8 mouse cellular contexts compared by ENCODE assay signal in the genomic region with DNA sequence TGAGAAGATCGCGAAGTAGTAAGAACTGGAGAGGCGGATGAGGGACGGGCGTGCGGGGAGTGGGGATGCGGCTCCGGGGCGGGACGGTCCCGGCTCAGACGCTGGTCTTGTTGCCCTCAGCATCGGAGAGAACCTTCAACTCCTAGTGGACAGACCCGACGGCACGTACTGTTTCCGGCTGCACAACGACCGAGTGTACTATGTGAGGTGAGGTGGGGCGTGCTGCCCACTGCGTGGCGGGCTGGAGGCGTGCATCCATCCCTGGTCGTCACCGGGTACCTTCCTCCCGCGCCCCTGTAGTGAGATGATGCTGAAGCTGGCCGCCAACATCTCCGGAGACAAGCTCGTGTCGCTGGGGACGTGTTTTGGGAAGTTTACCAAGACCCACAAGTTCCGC. TPM values are rescaled to one million over a fixed set of nuclear protein-coding genes. Genes with fewer than 3 reads are reported as not detected.
DNase-seq lines count a peak whose midpoint lies in the region; ATAC-seq and TF ChIP-seq lines count a peak whose summit lies in the region.

No protein-coding gene starts in this region.

- H3K9ac ChIP-seq in kidney, embryonic 16.5 days (replicated peaks; ENCODE audit: low read length), result peak overlapping the region; percentile 93

- DNase-seq in kidney, postnatal 14 days, result no peak
- DNase-seq in frontal cortex, postnatal 36 days (ENCODE audit: low spot score in 2 of 2), result no peak
- no peak for DNase-seq in frontal cortex, adult 2 months (ENCODE audit: extremely low spot score in 1 of 2, low spot score in 1 of 2)

- no peak for TF ChIP-seq POLR2A in bone marrow, adult 2 months (IDR thresholded peaks at IDR 0.05; ENCODE audit: borderline replicate concordance, control insufficient read depth, low read depth, low read length)

- H3K9me3 ChIP-seq in kidney, embryonic 16.5 days (ENCODE audit: low read length), result 0 out of 2 replicates have a peak, but pooled peaks cover under 1% of the 10 kb centered on the region

- under 1% methylated on average over 33 of the region's 33 CpGs for WGBS in kidney, embryonic 16.5 days
- 1% methylated on average over 33 of the region's 33 CpGs for WGBS in bone marrow, adult 2 months

- peak; percentile 80 for ATAC-seq in kidney, embryonic 16.5 days (ENCODE audit: low FRiP score, low TSS enrichment)
- peak; percentile 57 for ATAC-seq in granulocyte monocyte progenitor cell, adult 5-6 weeks (replicated peaks; ENCODE audit: poor library complexity, severe bottlenecking)
- peak; percentile 59 for ATAC-seq in megakaryocyte progenitor cell, adult 5-6 weeks (replicated peaks; ENCODE audit: poor library complexity)
- no peak for ATAC-seq in activated CD4-positive, CD25-positive, alpha-beta regulatory T cell, adult 4 months

- peak overlapping the region; percentile 79 for H3K4me2 ChIP-seq in kidney, embryonic 16.5 days (replicated peaks; ENCODE audit: low read depth, low read length)

- no peaks in the 10 kb centered on the region for H3K27me3 ChIP-seq in kidney, embryonic 16.5 days (ENCODE audit: insufficient read depth, low read length)

- peaks cover 23% of the 10 kb centered on the region for H3K4me1 ChIP-seq in kidney, embryonic 16.5 days (ENCODE audit: insufficient read depth, low read length)
- H3K4me1 ChIP-seq in bone marrow, adult 2 months (ENCODE audit: control insufficient read depth, insufficient read depth, low read length), result peaks cover 1% of the 10 kb centered on the region; the same call in 1 of the 2 replicates

- peak; percentile 13; the same call in 1 of the 2 replicates for TF ChIP-seq CTCF in bone marrow, adult 2 months (IDR thresholded peaks at IDR 0.05; ENCODE audit: control insufficient read depth, insufficient read depth, low read length)

- H3K36me3 ChIP-seq in kidney, embryonic 16.5 days (ENCODE audit: insufficient read depth, low read length), result peaks cover 47% of the 10 kb centered on the region

- H3K27ac ChIP-seq in kidney, embryonic 16.5 days (ENCODE audit: low read length), result peak overlapping the region; percentile 41
- peak overlapping the region; percentile 23 for H3K27ac ChIP-seq in bone marrow, adult 2 months (ENCODE audit: control insufficient read depth, insufficient read depth, low read depth, low read length, poor library complexity)

- H3K4me3 ChIP-seq in kidney, embryonic 16.5 days (ENCODE audit: low read length), result peak overlapping the region; percentile 99
- peak overlapping the region; percentile 97 for H3K4me3 ChIP-seq in bone marrow, adult 2 months (replicated peaks; ENCODE audit: control insufficient read depth, low read depth, low read length)

RNA-seq across cellular contexts. Expression of a gene that starts 0.3 kb away (rescaled TPM):
- polyA plus RNA-seq in kidney, embryonic 16.5 days (2015; fragmentation: Nextera tagmentation; extraction: Ambion mirVana), result 82.5 and 87.3 TPM in 2 replicates
- polyA plus RNA-seq in bone marrow, adult 2 months (2011; ENCODE audit: insufficient read depth, insufficient read length, low replicate concordance, missing spikeins), result 23.1 and 59.8 TPM in 2 replicates
- total RNA-seq in granulocyte monocyte progenitor cell, adult 5-6 weeks (2014; fragmentation: Nextera tagmentation), result 53.7 and 59.8 TPM in 2 replicates
- total RNA-seq in granulocyte monocyte progenitor cell, adult 5-6 weeks (2017), result 56.1 and 67.4 TPM in 2 replicates
- total RNA-seq in megakaryocyte progenitor cell, adult 5-6 weeks (2015), result 53.2 and 67.0 TPM in 2 replicates
- total RNA-seq in megakaryocyte progenitor cell, adult 5-6 weeks (2017), result 39.3 and 42.1 TPM in 2 replicates
- 10 to 100 TPM; 67.9 to 87.2 TPM for polyA plus RNA-seq in activated CD4-positive, CD25-positive, alpha-beta regulatory T cell, adult 4 months (2017; shearing (Covaris generic))
- 30.2 and 37.5 TPM in 2 replicates for polyA plus RNA-seq in frontal cortex, adult 2 months (2012; rRNA removed)

RNA-seq across cellular contexts. Expression of a gene that starts 0.5 kb away (rescaled TPM):
- 35.0 and 35.6 TPM in 2 replicates for polyA plus RNA-seq in kidney, embryonic 16.5 days (2015; fragmentation: Nextera tagmentation; extraction: Ambion mirVana)
- 8.4 and 14.6 TPM in 2 replicates for polyA plus RNA-seq in bone marrow, adult 2 months (2011; ENCODE audit: insufficient read depth, insufficient read length, low replicate concordance, missing spikeins)
- total RNA-seq in granulocyte monocyte progenitor cell, adult 5-6 weeks (2014; fragmentation: Nextera tagmentation), result 17.0 and 23.7 TPM in 2 replicates
- total RNA-seq in granulocyte monocyte progenitor cell, adult 5-6 weeks (2017), result 22.3 and 25.0 TPM in 2 replicates
- total RNA-seq in megakaryocyte progenitor cell, adult 5-6 weeks (2015), result 13.2 and 18.1 TPM in 2 replicates
- total RNA-seq in megakaryocyte progenitor cell, adult 5-6 weeks (2017), result 22.8 and 25.6 TPM in 2 replicates
- polyA plus RNA-seq in activated CD4-positive, CD25-positive, alpha-beta regulatory T cell, adult 4 months (2017; shearing (Covaris generic)), result 10 to 100 TPM; 10.8 to 11.4 TPM
- polyA plus RNA-seq in frontal cortex, adult 2 months (2012; rRNA removed), result 34.5 and 35.6 TPM in 2 replicates

RNA-seq across cellular contexts. Expression of a gene that starts 8.5 kb away (rescaled TPM):
- polyA plus RNA-seq in kidney, embryonic 16.5 days (2015; fragmentation: Nextera tagmentation; extraction: Ambion mirVana), result 25.3 and 27.7 TPM in 2 replicates
- polyA plus RNA-seq in bone marrow, adult 2 months (2011; ENCODE audit: insufficient read depth, insufficient read length, low replicate concordance, missing spikeins), result not detected in 2 replicates
- total RNA-seq in granulocyte monocyte progenitor cell, adult 5-6 weeks (2014; fragmentation: Nextera tagmentation), result not detected in 2 replicates
- not detected in 2 replicates for total RNA-seq in granulocyte monocyte progenitor cell, adult 5-6 weeks (2017)
- total RNA-seq in megakaryocyte progenitor cell, adult 5-6 weeks (2015), result not detected in 2 replicates
- not detected in 2 replicates for total RNA-seq in megakaryocyte progenitor cell, adult 5-6 weeks (2017)
- polyA plus RNA-seq in activated CD4-positive, CD25-positive, alpha-beta regulatory T cell, adult 4 months (2017; shearing (Covaris generic)), result not detected
- polyA plus RNA-seq in frontal cortex, adult 2 months (2012; rRNA removed), result not detected in 2 replicates

RNA-seq across cellular contexts. Expression of a gene that starts 8.6 kb away (rescaled TPM):
- 56.0 and 59.8 TPM in 2 replicates for polyA plus RNA-seq in kidney, embryonic 16.5 days (2015; fragmentation: Nextera tagmentation; extraction: Ambion mirVana)
- polyA plus RNA-seq in bone marrow, adult 2 months (2011; ENCODE audit: insufficient read depth, insufficient read length, low replicate concordance, missing spikeins), result 2.9 and 8.9 TPM in 2 replicates
- 24.2 and 42.5 TPM in 2 replicates for total RNA-seq in granulocyte monocyte progenitor cell, adult 5-6 weeks (2014; fragmentation: Nextera tagmentation)
- total RNA-seq in granulocyte monocyte progenitor cell, adult 5-6 weeks (2017), result 45.1 and 50.8 TPM in 2 replicates
- 40.1 and 48.6 TPM in 2 replicates for total RNA-seq in megakaryocyte progenitor cell, adult 5-6 weeks (2015)
- 35.3 and 46.3 TPM in 2 replicates for total RNA-seq in megakaryocyte progenitor cell, adult 5-6 weeks (2017)
- 1 to 10 TPM; 3.8 to 4.9 TPM for polyA plus RNA-seq in activated CD4-positive, CD25-positive, alpha-beta regulatory T cell, adult 4 months (2017; shearing (Covaris generic))
- 27.3 and 31.7 TPM in 2 replicates for polyA plus RNA-seq in frontal cortex, adult 2 months (2012; rRNA removed)

RNA-seq across cellular contexts. Expression of a gene that starts 25.9 kb away (rescaled TPM):
- polyA plus RNA-seq in kidney, embryonic 16.5 days (2015; fragmentation: Nextera tagmentation; extraction: Ambion mirVana), result 68.0 and 68.8 TPM in 2 replicates
- 19.6 and 34.5 TPM in 2 replicates for polyA plus RNA-seq in bone marrow, adult 2 months (2011; ENCODE audit: insufficient read depth, insufficient read length, low replicate concordance, missing spikeins)
- total RNA-seq in granulocyte monocyte progenitor cell, adult 5-6 weeks (2014; fragmentation: Nextera tagmentation), result 21.7 and 22.4 TPM in 2 replicates
- total RNA-seq in granulocyte monocyte progenitor cell, adult 5-6 weeks (2017), result 29.8 and 31.7 TPM in 2 replicates
- 26.4 and 27.4 TPM in 2 replicates for total RNA-seq in megakaryocyte progenitor cell, adult 5-6 weeks (2015)
- total RNA-seq in megakaryocyte progenitor cell, adult 5-6 weeks (2017), result 34.3 and 34.5 TPM in 2 replicates
- polyA plus RNA-seq in activated CD4-positive, CD25-positive, alpha-beta regulatory T cell, adult 4 months (2017; shearing (Covaris generic)), result 10 to 100 TPM; 32.8 to 33.1 TPM
- 92.5 and 98.7 TPM in 2 replicates for polyA plus RNA-seq in frontal cortex, adult 2 months (2012; rRNA removed)

Comparison
In these comparisons a context has a peak if more than half of its experiments do, and no peak if none do; other contexts are left out.
1. RNA of a gene that starts 8.5 kb away (polyA plus RNA-seq): 25.3 to 27.7 TPM in kidney, embryonic 16.5 days; not detected in activated CD4-positive, CD25-positive, alpha-beta regulatory T cell, adult 4 months, not detected in bone marrow, adult 2 months and not detected in frontal cortex, adult 2 months; every median in the first group is over 10 times any median in the second.